Mouse (Mus musculus): ENCODE results near the gene Ncoa5. TPM values are rescaled to one million over a fixed set of nuclear protein-coding genes. Genes with fewer than 3 reads are reported as not detected.

The Ncoa5 gene
- polyA plus RNA-seq, 1 experiment from 2014 or later, result 137 TPM

- 68% methylated on average over 13 of the region's 13 CpGs for WGBS
- 0 out of 2 replicates have a peak, but pooled peaks cover 30% of the 10 kb centered on the region for H3K36me3 ChIP-seq
- ATAC-seq, result no peak
Measured at GRCm38 (mm10) chr2:164988777-164989176, 45.9 kb downstream of the Ncoa5 start.

GRCm38 (mm10) chr2:164986371-164987027, 48.2 kb downstream of the Ncoa5 start:
- ATAC-seq, result no peak
- H3K4me2 ChIP-seq (replicated peaks), result no peak overlapping the region
- no peaks in the 10 kb centered on the region for H3K9me3 ChIP-seq
- H3K4me1 ChIP-seq (replicated peaks), result 0 out of 2 replicates have a peak, but pooled peaks cover 2% of the 10 kb centered on the region
- no peak overlapping the region for H3K9ac ChIP-seq (replicated peaks)
- no peak overlapping the region for H3K27ac ChIP-seq
- peaks cover 37% of the 10 kb centered on the region; the same call in 1 of the 2 replicates for H3K36me3 ChIP-seq
- H3K4me3 ChIP-seq (replicated peaks), result no peak overlapping the region
- H3K27me3 ChIP-seq, result no peaks in the 10 kb centered on the region
- 81% methylated on average over 14 of the region's 14 CpGs for WGBS

More at GRCm38 (mm10) chr2:164988777-164989176, 45.9 kb downstream of the Ncoa5 start:
- Histone ChIP-seq H3K4me2 (replicated peaks) (no peak overlapping the region), H3K27me3 (no peaks in the 10 kb centered on the region), H3K4me1 (replicated peaks) (0 out of 2 replicates have a peak, but pooled peaks cover 2% of the 10 kb centered on the region), H3K9me3 (no peaks in the 10 kb centered on the region), H3K9ac (replicated peaks) (no peak overlapping the region), H3K4me3 (replicated peaks) (no peak overlapping the region), H3K27ac (no peak overlapping the region)

- ATAC-seq, result no peak
- Histone ChIP-seq H3K4me1 (replicated peaks) (0 out of 2 replicates have a peak, but pooled peaks cover under 1% of the 10 kb centered on the region), H3K4me3 (replicated peaks) (no peak overlapping the region), H3K27me3 (no peaks in the 10 kb centered on the region), H3K4me2 (replicated peaks) (no peak overlapping the region), H3K36me3 (peaks cover 37% of the 10 kb centered on the region; the same call in 1 of the 2 replicates), H3K9me3 (no peaks in the 10 kb centered on the region), H3K9ac (replicated peaks) (no peak overlapping the region), H3K27ac (no peak overlapping the region)
- WGBS, result 84% methylated on average over 6 of the region's 6 CpGs
Measured at GRCm38 (mm10) chr2:164985962-164986361, 48.7 kb downstream of the Ncoa5 start.

- no peak overlapping the region for H3K4me2 ChIP-seq (replicated peaks)
- no peak overlapping the region for H3K4me3 ChIP-seq (replicated peaks)
- ATAC-seq, result no peak
- H3K36me3 ChIP-seq, result peaks cover 22% of the 10 kb centered on the region; the same call in 1 of the 2 replicates
- WGBS, result 19% methylated on average over 7 of the region's 7 CpGs
- no peak overlapping the region for H3K9ac ChIP-seq (replicated peaks)
- H3K27me3 ChIP-seq, result no peaks in the 10 kb centered on the region; the same call in 1 of the 2 replicates
- H3K9me3 ChIP-seq, result no peaks in the 10 kb centered on the region
- H3K4me1 ChIP-seq (replicated peaks), result peaks cover 13% of the 10 kb centered on the region
- H3K27ac ChIP-seq, result no peak overlapping the region
Measured at GRCm38 (mm10) chr2:164979749-164980148, 54.9 kb downstream of the Ncoa5 start.

- Histone ChIP-seq H3K27me3 (peaks cover 29% of the 10 kb centered on the region), H3K9me3 (no peaks in the 10 kb centered on the region), H3K4me2 (replicated peaks) (no peak overlapping the region), H3K36me3 (peaks cover 8% of the 10 kb centered on the region; the same call in 1 of the 2 replicates), H3K27ac (no peak overlapping the region), H3K4me1 (replicated peaks) (peaks cover 25% of the 10 kb centered on the region), H3K9ac (replicated peaks) (no peak overlapping the region), H3K4me3 (replicated peaks) (no peak overlapping the region)
- 84% methylated on average over 6 of the region's 6 CpGs for WGBS
- no peak for ATAC-seq
Measured at GRCm38 (mm10) chr2:164975611-164976010, 59.1 kb downstream of the Ncoa5 start.

- Histone ChIP-seq H3K36me3 (no peaks in the 10 kb centered on the region), H3K9me3 (no peaks in the 10 kb centered on the region), H3K4me2 (replicated peaks) (no peak overlapping the region), H3K4me1 (replicated peaks) (peaks cover 44% of the 10 kb centered on the region), H3K9ac (replicated peaks) (no peak overlapping the region), H3K27ac (no peak overlapping the region), H3K4me3 (replicated peaks) (no peak overlapping the region), H3K27me3 (peaks cover 59% of the 10 kb centered on the region)
- 73% methylated on average over 5 of the region's 5 CpGs for WGBS
- ATAC-seq, result no peak
Measured at GRCm38 (mm10) chr2:164972646-164973045, 62.0 kb downstream of the Ncoa5 start.

GRCm38 (mm10) chr2:164970631-164971196, 64.0 kb downstream of the Ncoa5 start:
- peaks cover 54% of the 10 kb centered on the region for H3K4me1 ChIP-seq (replicated peaks)
- no peaks in the 10 kb centered on the region for H3K36me3 ChIP-seq
- peak overlapping the region; percentile 81 for H3K9ac ChIP-seq (replicated peaks)
- H3K27me3 ChIP-seq, result peaks cover 78% of the 10 kb centered on the region
- H3K27ac ChIP-seq, result peak overlapping the region; percentile 39
- H3K9me3 ChIP-seq, result no peaks in the 10 kb centered on the region
- WGBS, result under 1% methylated on average over 42 of the region's 42 CpGs
- peak overlapping the region; percentile 61 for H3K4me3 ChIP-seq (replicated peaks)
- peak; percentile 76 for ATAC-seq
- peak overlapping the region; percentile 69 for H3K4me2 ChIP-seq (replicated peaks)

GRCm38 (mm10) chr2:164969348-164969781, 65.3 kb downstream of the Ncoa5 start:
- no peak for ATAC-seq
- WGBS, result 2% methylated on average over 21 of the region's 21 CpGs
- peak overlapping the region; percentile 69 for H3K4me2 ChIP-seq (replicated peaks)
- H3K9me3 ChIP-seq, result no peaks in the 10 kb centered on the region
- H3K4me3 ChIP-seq (replicated peaks), result peak overlapping the region; percentile 61
- no peaks in the 10 kb centered on the region for H3K36me3 ChIP-seq
- H3K4me1 ChIP-seq (replicated peaks), result peaks cover 67% of the 10 kb centered on the region
- peaks cover 81% of the 10 kb centered on the region for H3K27me3 ChIP-seq
- H3K27ac ChIP-seq, result peak overlapping the region; percentile 91
- H3K9ac ChIP-seq (replicated peaks), result peak overlapping the region; percentile 81

- Histone ChIP-seq H3K4me2 (replicated peaks) (peak overlapping the region; percentile 69), H3K9ac (replicated peaks) (peak overlapping the region; percentile 81), H3K27ac (peak overlapping the region; percentile 91), H3K4me1 (replicated peaks) (peaks cover 76% of the 10 kb centered on the region), H3K36me3 (no peaks in the 10 kb centered on the region), H3K27me3 (peaks cover 78% of the 10 kb centered on the region), H3K4me3 (replicated peaks) (peak overlapping the region; percentile 61), H3K9me3 (no peaks in the 10 kb centered on the region)
- peak; percentile 25; the same call in 1 of the 2 replicates for ATAC-seq
- 0% methylated on average over 27 of the region's 29 CpGs for WGBS
Measured at GRCm38 (mm10) chr2:164968451-164968851, 66.2 kb downstream of the Ncoa5 start.

- WGBS, result under 1% methylated on average over 65 of the region's 65 CpGs
- peaks cover 74% of the 10 kb centered on the region for H3K27me3 ChIP-seq
Measured at GRCm38 (mm10) chr2:164967761-164968440, 66.8 kb downstream of the Ncoa5 start.

GRCm38 (mm10) chr2:164967193-164967592, 67.5 kb downstream of the Ncoa5 start:
- no peaks in the 10 kb centered on the region for H3K36me3 ChIP-seq
- no peak for ATAC-seq
- no peak overlapping the region for H3K9ac ChIP-seq (replicated peaks)
- H3K27ac ChIP-seq, result peak overlapping the region; percentile 91
- peak overlapping the region; percentile 69 for H3K4me2 ChIP-seq (replicated peaks)
- peak overlapping the region; percentile 61 for H3K4me3 ChIP-seq (replicated peaks)
- peaks cover 67% of the 10 kb centered on the region for H3K27me3 ChIP-seq
- H3K9me3 ChIP-seq, result no peaks in the 10 kb centered on the region
- H3K4me1 ChIP-seq (replicated peaks), result peaks cover 89% of the 10 kb centered on the region
- 7% methylated on average over 6 of the region's 6 CpGs for WGBS

More at GRCm38 (mm10) chr2:164967761-164968440, 66.8 kb downstream of the Ncoa5 start:
- Histone ChIP-seq H3K9ac (replicated peaks) (peak overlapping the region; percentile 81), H3K4me3 (replicated peaks) (peak overlapping the region; percentile 61), H3K4me1 (replicated peaks) (peaks cover 82% of the 10 kb centered on the region), H3K27ac (peak overlapping the region; percentile 91), H3K9me3 (no peaks in the 10 kb centered on the region), H3K36me3 (no peaks in the 10 kb centered on the region), H3K4me2 (replicated peaks) (peak overlapping the region; percentile 69)
- peak; percentile 67 for ATAC-seq

- H3K4me3 ChIP-seq (replicated peaks), result no peak overlapping the region
- peaks cover 89% of the 10 kb centered on the region for H3K4me1 ChIP-seq (replicated peaks)
- H3K27me3 ChIP-seq, result peaks cover 59% of the 10 kb centered on the region
- no peak overlapping the region for H3K9ac ChIP-seq (replicated peaks)
- H3K9me3 ChIP-seq, result no peaks in the 10 kb centered on the region
- no peak overlapping the region for H3K4me2 ChIP-seq (replicated peaks)
- no peaks in the 10 kb centered on the region for H3K36me3 ChIP-seq
- no peak overlapping the region for H3K27ac ChIP-seq
- WGBS, result 22% methylated on average over 8 of the region's 8 CpGs
- ATAC-seq, result no peak
Measured at GRCm38 (mm10) chr2:164966381-164966780, 68.3 kb downstream of the Ncoa5 start.

Measured in midbrain, embryonic 13.5 days (tissue).